Mouse (Mus musculus): ENCODE data around the gene Aox4. TPM values are rescaled to one million over a fixed set of nuclear protein-coding genes. Genes with fewer than 3 reads are reported as not detected.

The Aox4 gene
- polyA plus RNA-seq, 1 experiment: 0.51 TPM

DNA sequence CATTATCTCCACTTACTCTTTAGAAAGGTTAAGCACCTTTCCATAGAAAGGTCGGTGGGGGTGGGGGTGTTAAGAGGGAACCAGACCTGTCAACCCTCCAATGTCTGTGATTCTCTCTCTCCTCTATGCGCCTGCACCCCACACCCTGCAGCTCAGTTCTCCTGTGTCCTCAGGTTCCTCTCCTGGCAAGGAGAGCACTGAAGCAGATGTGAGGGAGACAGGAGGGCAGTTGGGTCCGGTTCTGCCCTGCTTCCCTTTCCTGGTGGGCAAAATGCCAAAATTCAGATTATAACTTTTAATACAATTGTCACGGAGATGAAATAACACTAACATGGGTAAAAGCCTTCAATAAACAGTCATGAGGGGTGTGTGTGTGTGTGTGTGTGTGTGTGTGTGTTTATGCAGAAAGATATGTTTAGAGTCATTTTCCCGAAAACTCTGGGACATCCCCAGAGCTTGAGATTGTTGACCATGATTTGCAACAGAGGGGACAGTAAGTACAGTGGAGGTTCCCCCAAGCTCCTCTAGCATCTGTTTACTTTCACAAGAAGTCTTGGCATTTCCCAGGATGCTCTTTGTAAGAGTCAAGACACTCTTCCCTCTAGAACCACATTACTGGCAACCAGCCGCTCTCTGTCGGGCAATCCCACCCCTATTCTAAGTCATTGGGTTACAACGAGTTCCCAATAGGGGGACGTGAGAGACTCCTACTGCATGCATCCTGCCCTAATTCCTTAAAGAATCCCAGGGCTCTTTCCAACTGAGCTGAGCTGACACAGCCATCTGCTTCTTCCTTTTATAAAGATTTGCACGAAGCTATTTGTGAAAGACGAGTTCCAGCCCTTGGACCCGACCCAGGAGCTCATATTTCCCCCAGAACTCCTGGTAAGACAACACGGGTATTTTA lies 81.5 kb downstream of the Aox4 start:
- 39% methylated on average over 13 of the region's 13 CpGs for WGBS
- Histone ChIP-seq H3K4me1 (ENCODE audit: control insufficient read depth, insufficient read depth, low read length) (no peaks in the 10 kb centered on the region), H3K4me3 (replicated peaks; ENCODE audit: extremely low read depth, low read depth, low read length) (no peak overlapping the region)
- TF ChIP-seq CTCF (IDR thresholded peaks at IDR 0.05; ENCODE audit: insufficient read depth, low read length): no peak
- TF ChIP-seq POLR2A (IDR thresholded peaks at IDR 0.05; ENCODE audit: borderline replicate concordance, extremely low read depth, low read depth, low read length): no peak
- DNase-seq: no peak

DNA sequence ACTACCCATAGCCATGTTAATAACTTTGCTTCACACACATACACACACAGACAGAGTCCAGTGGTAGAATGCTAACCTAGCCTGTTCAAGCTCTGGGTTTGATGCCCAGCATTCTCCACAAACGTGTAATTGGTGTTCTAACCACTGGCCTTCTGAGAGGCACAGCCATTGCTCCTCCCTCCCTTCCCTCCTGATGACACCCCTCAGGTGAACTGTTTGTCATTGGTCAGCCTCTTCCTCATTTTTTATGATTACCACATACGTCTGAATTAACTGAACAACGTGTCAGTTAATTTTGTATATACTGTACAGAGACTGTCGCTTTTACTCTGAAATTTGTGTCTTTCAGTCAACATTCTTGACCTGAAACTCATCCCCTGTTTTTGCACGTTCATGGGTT lies 84.5 kb downstream of the Aox4 start:
- TF ChIP-seq POLR2A (IDR thresholded peaks at IDR 0.05; ENCODE audit: borderline replicate concordance, extremely low read depth, low read depth, low read length): no peak
- no peak for TF ChIP-seq CTCF (IDR thresholded peaks at IDR 0.05; ENCODE audit: insufficient read depth, low read length)
- Histone ChIP-seq H3K4me3 (replicated peaks; ENCODE audit: extremely low read depth, low read depth, low read length) (no peak overlapping the region), H3K4me1 (ENCODE audit: control insufficient read depth, insufficient read depth, low read length) (no peaks in the 10 kb centered on the region)
- DNase-seq: no peak
- WGBS: 72% methylated on average over 5 of the region's 5 CpGs

DNA sequence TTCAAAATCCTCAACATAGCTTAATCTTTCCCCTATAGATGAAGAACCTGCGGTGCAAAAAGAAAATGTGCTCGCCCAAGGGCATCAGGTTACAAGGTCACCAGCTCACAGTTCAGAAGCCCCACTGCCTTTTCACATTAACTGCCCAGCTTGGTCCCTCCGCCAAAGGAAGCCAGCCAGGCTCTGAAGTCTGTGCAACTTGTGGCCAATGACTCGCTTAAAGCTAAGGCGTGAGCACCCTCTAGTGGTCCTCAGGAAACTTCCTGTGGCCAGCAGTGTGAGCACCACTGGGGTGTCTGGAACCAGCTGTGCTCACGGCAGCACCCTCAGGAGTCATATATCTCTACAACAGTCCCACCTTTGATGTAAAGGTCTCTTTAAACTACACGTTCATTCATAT lies 86.1 kb downstream of the Aox4 start:
- DNase-seq: peak; percentile 50
- H3K4me1 ChIP-seq (ENCODE audit: control insufficient read depth, insufficient read depth, low read length): no peaks in the 10 kb centered on the region
- WGBS: 7% methylated on average over 7 of the region's 7 CpGs
- no peak overlapping the region for H3K4me3 ChIP-seq (replicated peaks; ENCODE audit: extremely low read depth, low read depth, low read length)
- TF ChIP-seq POLR2A (IDR thresholded peaks at IDR 0.05; ENCODE audit: borderline replicate concordance, extremely low read depth, low read depth, low read length): no peak
- peak; percentile 94 for TF ChIP-seq CTCF (IDR thresholded peaks at IDR 0.05; ENCODE audit: insufficient read depth, low read length)

DNA sequence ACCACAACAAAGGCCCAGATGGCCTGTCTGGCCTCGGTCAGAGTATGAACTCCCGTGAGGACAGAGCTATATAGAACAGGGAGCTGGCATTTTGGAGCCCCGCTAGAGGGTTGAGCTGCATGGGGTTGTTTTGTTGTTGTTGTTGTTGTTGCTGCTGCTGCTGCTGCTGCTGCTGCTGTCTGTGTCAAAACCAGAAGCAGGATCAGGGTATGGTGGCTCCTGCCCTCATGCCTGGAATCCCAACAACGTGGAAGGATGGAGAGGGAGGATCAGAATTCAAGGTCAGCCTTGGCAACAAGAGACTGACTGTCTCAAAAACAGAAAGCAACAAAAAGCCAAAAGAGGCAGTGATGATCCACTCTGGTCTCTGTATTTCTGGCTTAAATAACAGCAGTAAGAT lies 86.6 kb downstream of the Aox4 start:
- no peaks in the 10 kb centered on the region for H3K4me1 ChIP-seq (ENCODE audit: control insufficient read depth, insufficient read depth, low read length)
- DNase-seq: no peak
- 61% methylated on average over 4 of the region's 4 CpGs for WGBS
- TF ChIP-seq POLR2A (IDR thresholded peaks at IDR 0.05; ENCODE audit: borderline replicate concordance, extremely low read depth, low read depth, low read length) (no peak), CTCF (IDR thresholded peaks at IDR 0.05; ENCODE audit: insufficient read depth, low read length) (no peak)
- H3K4me3 ChIP-seq (replicated peaks; ENCODE audit: extremely low read depth, low read depth, low read length): no peak overlapping the region

DNA sequence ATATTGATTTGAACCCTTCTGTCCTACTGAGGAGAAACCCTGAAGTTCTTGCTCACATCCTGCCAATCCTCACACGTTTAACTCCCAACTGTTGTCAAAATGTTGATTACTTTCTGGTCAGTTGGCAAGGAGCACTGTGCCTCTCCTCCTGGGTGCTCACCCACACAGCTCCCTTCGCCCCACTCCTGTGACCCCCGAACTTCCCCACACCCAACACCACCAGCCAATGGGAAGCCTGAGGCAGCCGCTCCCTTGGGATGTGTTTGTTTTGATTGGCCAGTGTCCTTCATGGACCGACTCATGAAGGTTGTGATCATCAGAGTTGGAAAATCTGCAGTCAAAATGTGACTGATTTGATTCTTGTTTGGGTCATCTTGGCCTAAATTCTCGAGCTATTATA lies 88.2 kb downstream of the Aox4 start:
- no peak for TF ChIP-seq POLR2A (IDR thresholded peaks at IDR 0.05; ENCODE audit: borderline replicate concordance, extremely low read depth, low read depth, low read length)
- TF ChIP-seq CTCF (IDR thresholded peaks at IDR 0.05; ENCODE audit: insufficient read depth, low read length): no peak
- 62% methylated on average over 6 of the region's 6 CpGs for WGBS
- no peaks in the 10 kb centered on the region for H3K4me1 ChIP-seq (ENCODE audit: control insufficient read depth, insufficient read depth, low read length)
- DNase-seq: no peak
- H3K4me3 ChIP-seq (replicated peaks; ENCODE audit: extremely low read depth, low read depth, low read length): no peak overlapping the region

DNA sequence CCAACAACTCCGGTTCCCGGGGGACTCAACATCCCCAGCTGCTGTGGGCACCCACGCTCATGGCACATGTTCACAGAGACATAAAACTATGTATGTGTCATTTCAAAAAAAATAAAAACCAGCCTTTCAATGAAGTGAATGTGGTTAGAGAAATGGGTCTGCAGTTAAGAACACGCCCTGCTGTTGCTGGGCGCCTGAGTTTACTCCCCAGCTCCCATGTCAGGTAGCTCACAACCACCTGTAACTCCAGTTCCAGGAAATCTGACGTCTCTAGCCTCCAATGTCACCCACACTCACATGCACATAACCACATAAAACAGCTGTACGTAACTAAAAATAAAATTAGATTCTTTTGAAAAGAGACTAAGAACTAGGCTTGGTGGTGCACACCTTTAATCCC lies 90.9 kb downstream of the Aox4 start:
- H3K4me1 ChIP-seq (ENCODE audit: control insufficient read depth, insufficient read depth, low read length): no peaks in the 10 kb centered on the region
- no peak for TF ChIP-seq CTCF (IDR thresholded peaks at IDR 0.05; ENCODE audit: insufficient read depth, low read length)
- TF ChIP-seq POLR2A (IDR thresholded peaks at IDR 0.05; ENCODE audit: borderline replicate concordance, extremely low read depth, low read depth, low read length): no peak
- no peak overlapping the region for H3K4me3 ChIP-seq (replicated peaks; ENCODE audit: extremely low read depth, low read depth, low read length)
- WGBS: 85% methylated on average over 7 of the region's 7 CpGs
- no peak for DNase-seq

DNA sequence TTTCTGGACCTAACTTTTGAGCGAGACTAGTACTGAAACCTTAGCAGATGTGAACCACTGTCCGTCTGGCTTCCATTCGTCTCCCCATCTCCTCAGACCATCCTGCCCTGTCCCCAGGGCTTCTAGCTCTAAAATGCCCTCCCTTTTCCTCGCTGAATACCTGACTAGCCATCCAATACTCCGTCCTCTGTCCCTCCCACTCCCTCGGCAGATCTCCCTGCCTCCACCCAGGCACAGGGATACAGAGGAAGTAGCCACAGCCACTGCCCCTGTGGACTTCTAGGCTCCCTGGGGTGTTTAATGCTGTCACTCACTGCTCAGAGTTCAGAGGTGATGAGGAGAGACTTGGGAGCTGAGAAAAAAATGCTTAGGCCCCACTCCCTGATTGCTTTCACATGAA lies 91.8 kb downstream of the Aox4 start:
- 75% methylated on average over 6 of the region's 6 CpGs for whole genome bisulfite sequencing
- TF ChIP-seq POLR2A (IDR thresholded peaks at IDR 0.05; ENCODE audit: borderline replicate concordance, extremely low read depth, low read depth, low read length) (no peak), CTCF (IDR thresholded peaks at IDR 0.05; ENCODE audit: insufficient read depth, low read length) (no peak)
- no peak for DNase-seq
- no peak overlapping the region for H3K4me3 ChIP-seq (replicated peaks; ENCODE audit: extremely low read depth, low read depth, low read length)
- H3K4me1 ChIP-seq (ENCODE audit: control insufficient read depth, insufficient read depth, low read length): no peaks in the 10 kb centered on the region

DNA sequence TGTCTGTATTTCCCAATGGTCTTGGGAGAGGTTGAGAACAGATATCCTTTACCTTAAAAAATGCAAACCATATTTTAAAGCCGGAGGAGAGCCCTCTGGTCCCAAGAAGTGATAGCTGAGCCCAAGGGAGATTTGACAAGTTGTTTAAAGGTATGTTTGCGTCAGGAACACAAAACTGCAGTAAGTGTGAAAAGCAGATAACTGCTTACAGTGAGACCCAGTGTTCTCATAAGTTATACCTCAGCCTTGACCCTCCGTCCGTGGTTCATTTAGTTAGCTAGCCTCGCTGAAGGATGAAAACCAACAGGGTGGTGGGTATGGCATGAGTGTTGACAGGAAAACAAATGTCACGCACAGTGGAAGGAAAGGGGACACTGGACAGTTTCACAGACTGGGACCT lies 92.8 kb downstream of the Aox4 start:
- TF ChIP-seq CTCF (IDR thresholded peaks at IDR 0.05; ENCODE audit: insufficient read depth, low read length) (no peak), POLR2A (IDR thresholded peaks at IDR 0.05; ENCODE audit: borderline replicate concordance, extremely low read depth, low read depth, low read length) (no peak)
- H3K4me1 ChIP-seq (ENCODE audit: control insufficient read depth, insufficient read depth, low read length): no peaks in the 10 kb centered on the region
- 82% methylated on average over 6 of the region's 6 CpGs for WGBS
- no peak overlapping the region for H3K4me3 ChIP-seq (replicated peaks; ENCODE audit: extremely low read depth, low read depth, low read length)
- DNase-seq: no peak

DNA sequence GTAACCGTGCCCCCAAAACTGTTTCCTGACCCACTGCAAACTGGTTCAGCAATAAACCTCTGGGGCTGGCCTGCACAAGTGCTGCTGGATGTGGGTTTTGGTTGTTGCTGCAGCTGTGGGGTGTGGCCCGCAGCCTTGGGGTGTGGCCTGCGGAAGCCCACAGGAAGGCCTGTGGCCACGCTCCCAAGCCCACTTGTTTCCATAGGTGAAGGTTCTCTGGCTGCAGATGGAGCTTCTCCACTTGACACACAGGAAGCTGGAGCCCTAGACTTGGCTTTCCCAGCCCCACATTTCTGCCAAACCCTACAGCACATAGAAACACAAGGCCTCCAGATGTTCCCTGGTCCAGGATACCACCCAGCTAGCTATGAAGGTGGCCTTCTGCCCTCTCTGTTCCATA lies 93.5 kb downstream of the Aox4 start:
- WGBS: 58% methylated on average over 4 of the region's 4 CpGs
- no peak for DNase-seq
- TF ChIP-seq POLR2A (IDR thresholded peaks at IDR 0.05; ENCODE audit: borderline replicate concordance, extremely low read depth, low read depth, low read length) (no peak), CTCF (IDR thresholded peaks at IDR 0.05; ENCODE audit: insufficient read depth, low read length) (no peak)
- Histone ChIP-seq H3K4me3 (replicated peaks; ENCODE audit: extremely low read depth, low read depth, low read length) (no peak overlapping the region), H3K4me1 (ENCODE audit: control insufficient read depth, insufficient read depth, low read length) (no peaks in the 10 kb centered on the region)

DNA sequence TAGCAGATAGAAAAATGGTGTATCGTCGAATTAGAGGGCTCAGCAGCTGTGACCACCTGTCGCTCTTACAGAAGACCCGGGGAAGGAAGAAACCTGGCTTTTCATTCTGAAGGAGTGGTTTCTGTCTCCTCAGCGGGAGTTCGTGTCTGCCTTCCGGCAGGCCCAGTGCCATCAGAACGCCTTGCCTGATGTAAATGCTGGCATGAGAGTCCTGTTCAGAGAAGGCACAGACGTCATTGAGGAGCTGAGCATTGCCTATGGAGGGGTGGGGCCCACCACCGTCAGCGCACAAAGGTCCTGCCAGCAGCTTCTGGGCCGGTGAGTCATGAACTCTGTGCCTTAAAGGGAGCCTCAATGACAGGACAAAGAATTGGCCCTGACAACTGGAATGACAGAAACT lies 94.1 kb downstream of the Aox4 start:
- WGBS: 50% methylated on average over 12 of the region's 12 CpGs
- no peaks in the 10 kb centered on the region for H3K4me1 ChIP-seq (ENCODE audit: control insufficient read depth, insufficient read depth, low read length)
- DNase-seq: no peak
- TF ChIP-seq CTCF (IDR thresholded peaks at IDR 0.05; ENCODE audit: insufficient read depth, low read length): no peak
- no peak for TF ChIP-seq POLR2A (IDR thresholded peaks at IDR 0.05; ENCODE audit: borderline replicate concordance, extremely low read depth, low read depth, low read length)
- H3K4me3 ChIP-seq (replicated peaks; ENCODE audit: extremely low read depth, low read depth, low read length): no peak overlapping the region
